Mouse (Mus musculus) liver, embryonic 16.5 days (tissue): ENCODE measurements at regions not wholly inside any gene's neighbourhood (a gene's known extent, or its start where the extent isn't known, plus 50 kb on each side); places are given as distances from the start of the nearest gene placed in this dataset.

Source experiments
- ATAC-seq: fragments of 200-750 bp; cut with Nextera tagmentation; 2 replicates; pipeline ENCODE4 v1.8.0; 2017; ENCODE audit warnings: low read depth, mild to moderate bottlenecking, moderate number of reproducible peaks, moderate library complexity
- H3K27ac ChIP-seq: fragments of 300-500 bp; sonication (generic); 2 replicates; pipeline ENCODE4 v1.5.1; 2014; ENCODE audit warnings: mild to moderate bottlenecking, low read length
- H3K27me3 ChIP-seq: fragments of 300-500 bp; sonication (generic); 2 replicates; pipeline ENCODE4 v1.6.1; 2014; ENCODE audit warnings: low read depth, low read length, mixed read lengths; ENCODE audit not compliant: control insufficient read depth, insufficient read depth
- H3K36me3 ChIP-seq: fragments of 300-500 bp; sonication (generic); 2 replicates; pipeline ENCODE4 v1.6.1; 2014; ENCODE audit warnings: mild to moderate bottlenecking; ENCODE audit not compliant: control insufficient read depth, insufficient read depth
- H3K4me1 ChIP-seq: fragments of 300-500 bp; sonication (generic); 2 replicates; pipeline ENCODE4 v1.6.1; 2014; ENCODE audit warnings: low read depth, low read length, mixed read lengths; ENCODE audit not compliant: control insufficient read depth
- H3K4me2 ChIP-seq: fragments of 300-500 bp; sonication (generic); 2 replicates; pipeline ENCODE4 v1.6.1; 2014; ENCODE audit warnings: low read depth, low read length, mixed read lengths
- H3K4me3 ChIP-seq: fragments of 300-500 bp; sonication (generic); 2 replicates; pipeline ENCODE4 v1.5.1; 2014; ENCODE audit warnings: low read depth, mild to moderate bottlenecking, low read length
- H3K9ac ChIP-seq: fragments of 300-500 bp; sonication (generic); 2 replicates; pipeline ENCODE4 v1.6.1; 2014; ENCODE audit warnings: low read depth, low read length
- H3K9me3 ChIP-seq: fragments of 300-500 bp; sonication (generic); replicated peaks from 2 replicates; pipeline ENCODE4 v1.6.1; 2016; ENCODE audit warnings: low read length; ENCODE audit not compliant: control insufficient read depth

DNA sequence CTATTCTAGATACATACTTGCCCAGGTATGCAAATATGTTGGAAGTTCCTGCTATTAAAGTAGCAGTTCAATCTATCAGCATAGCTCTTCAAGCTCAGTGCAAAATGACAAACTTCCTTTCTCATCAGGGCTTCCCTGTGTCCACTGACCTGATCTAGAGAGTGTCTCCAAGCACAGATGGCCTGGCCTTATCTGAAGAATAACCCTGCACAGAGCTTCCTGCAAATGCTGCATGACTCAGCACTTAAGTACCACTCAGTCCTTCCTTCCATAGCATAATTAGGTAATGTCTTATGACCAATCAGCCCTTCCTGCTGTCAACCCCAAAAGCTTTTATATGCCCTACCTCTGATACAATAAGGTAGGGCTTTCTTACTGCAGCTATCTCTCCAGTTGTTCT is 644.6 kb downstream of the Tmem182 start:
- Histone ChIP-seq H3K4me2 (no peak overlapping the region), H3K4me3 (no peak overlapping the region), H3K4me1 (no peaks in the 10 kb centered on the region), H3K27ac (no peak overlapping the region), H3K9ac (no peak overlapping the region), H3K36me3 (no peaks in the 10 kb centered on the region), H3K9me3 (no peaks in the 10 kb centered on the region), H3K27me3 (no peaks in the 10 kb centered on the region)
- ATAC-seq, result no peak
